Mouse (Mus musculus): ENCODE data around the gene Gm17622. TPM values are rescaled to one million over a fixed set of nuclear protein-coding genes. Genes with fewer than 3 reads are reported as not detected.

The Gm17622 gene
- not detected for total RNA-seq (2021)
- long read RNA-seq, experiment 1: 0 reads
- long read RNA-seq, experiment 2: 0 reads

GRCm38 (mm10) chr13:96490433-96490832 is at the start of gene Gm17622:
TSS of gene Gm17622 (plus strand) at chr13:96490733.
- DNase-seq (ENCODE audit: low spot score in 2 of 2): no peak

GRCm38 (mm10) chr13:96450205-96450856 is 40.2 kb upstream of the Gm17622 start:
- no peak for DNase-seq (ENCODE audit: low spot score in 2 of 2)

- DNase-seq (ENCODE audit: low spot score in 2 of 2): no peak
Measured at GRCm38 (mm10) chr13:96450869-96451268, 39.7 kb upstream of the Gm17622 start.

DNA sequence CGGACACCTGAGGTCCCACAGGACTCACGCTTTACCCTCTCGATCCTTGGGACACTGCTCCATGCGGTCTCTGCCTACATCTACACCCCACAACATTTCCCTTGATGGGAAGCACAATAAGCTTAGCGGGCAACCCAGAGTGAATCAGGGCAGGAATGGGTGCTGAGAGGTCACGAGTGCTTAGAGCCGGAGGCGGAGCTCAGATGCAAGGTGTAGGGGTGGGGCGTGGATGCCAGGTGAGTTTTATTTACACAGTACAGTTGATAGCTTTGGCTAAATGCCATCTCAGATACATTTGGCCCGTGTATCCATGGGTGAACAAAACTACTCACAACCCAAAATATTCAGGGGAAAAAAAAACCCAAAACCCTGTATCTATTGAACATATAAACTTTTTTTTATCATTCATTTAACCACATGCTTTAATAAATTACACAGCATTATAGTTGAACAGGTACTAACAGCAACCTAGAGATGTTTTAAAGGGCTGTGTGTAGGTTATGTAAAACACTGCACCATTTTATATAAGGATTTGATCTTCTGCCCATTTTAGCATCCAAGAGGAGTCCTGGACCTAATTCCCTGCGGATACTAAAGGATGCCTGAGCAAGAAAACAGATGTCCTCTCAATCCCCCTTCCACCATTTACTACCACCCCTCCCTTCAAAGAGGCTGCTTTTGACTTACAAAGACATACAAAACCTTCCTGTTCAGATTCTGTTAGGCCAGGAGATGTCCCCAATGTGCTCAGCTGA is 39.0 kb upstream of the Gm17622 start:
- no peak for DNase-seq (ENCODE audit: low spot score in 2 of 2)

GRCm38 (mm10) chr13:96452621-96453020 is 37.9 kb upstream of the Gm17622 start:
- DNase-seq (ENCODE audit: low spot score in 2 of 2): no peak

- DNase-seq (ENCODE audit: low spot score in 2 of 2): no peak
Measured at GRCm38 (mm10) chr13:96454288-96454687, 36.2 kb upstream of the Gm17622 start.

DNA sequence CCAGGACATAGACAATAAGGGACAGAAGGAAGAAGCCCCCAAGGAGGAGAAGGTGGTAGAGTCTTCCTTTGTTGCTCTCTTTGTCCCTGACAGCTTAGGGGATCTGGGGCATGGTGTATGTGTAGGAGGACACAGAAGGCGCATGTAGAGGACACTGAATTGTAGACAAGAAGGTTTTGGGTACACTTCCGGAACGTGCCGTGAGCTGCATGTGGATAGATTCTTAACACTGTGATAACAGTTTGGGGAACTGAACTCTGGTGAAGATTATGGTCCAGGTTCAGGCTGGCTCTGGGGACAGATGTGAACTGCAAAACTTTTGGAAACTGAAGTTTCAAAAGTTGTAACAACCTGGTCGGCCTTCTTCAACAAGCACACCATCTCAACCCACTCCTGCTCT is 33.0 kb upstream of the Gm17622 start:
- DNase-seq (ENCODE audit: low spot score in 2 of 2): no peak

- DNase-seq (ENCODE audit: low spot score in 2 of 2): no peak
Measured at GRCm38 (mm10) chr13:96458018-96458417, 32.5 kb upstream of the Gm17622 start.

GRCm38 (mm10) chr13:96458606-96459005 is 31.9 kb upstream of the Gm17622 start:
- no peak for DNase-seq (ENCODE audit: low spot score in 2 of 2)

GRCm38 (mm10) chr13:96462644-96463043 is 27.9 kb upstream of the Gm17622 start:
- no peak for DNase-seq (ENCODE audit: low spot score in 2 of 2)

- DNase-seq (ENCODE audit: low spot score in 2 of 2): no peak
Measured at GRCm38 (mm10) chr13:96465315-96465714, 25.2 kb upstream of the Gm17622 start.

GRCm38 (mm10) chr13:96468678-96469077 is 21.9 kb upstream of the Gm17622 start:
- DNase-seq (ENCODE audit: low spot score in 2 of 2): no peak

DNA sequence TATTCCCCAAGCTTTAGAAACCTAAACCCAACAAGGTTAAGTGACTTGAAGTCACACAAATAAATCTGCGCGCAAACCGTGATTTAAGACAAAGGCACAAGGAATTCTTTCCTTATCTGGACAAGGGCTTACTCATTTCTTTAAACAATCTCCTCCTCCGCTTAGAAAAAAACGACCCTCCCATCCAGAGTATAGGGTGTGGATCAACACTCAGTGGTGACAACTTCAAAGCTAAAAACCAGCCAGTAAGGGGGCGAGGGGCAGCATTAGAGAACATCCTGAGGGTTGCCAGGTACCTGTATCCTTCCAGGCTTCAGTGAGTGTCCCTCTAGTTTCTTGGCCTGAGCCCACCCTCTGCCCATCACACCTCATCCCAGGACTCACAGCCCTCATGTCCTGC is 20.0 kb upstream of the Gm17622 start:
- DNase-seq (ENCODE audit: low spot score in 2 of 2): no peak

- no peak for DNase-seq (ENCODE audit: low spot score in 2 of 2)
Measured at GRCm38 (mm10) chr13:96470957-96471356, 19.6 kb upstream of the Gm17622 start, which contains the start of gene Ankdd1b. TSS of gene Ankdd1b (minus strand) at chr13:96471198.

DNA sequence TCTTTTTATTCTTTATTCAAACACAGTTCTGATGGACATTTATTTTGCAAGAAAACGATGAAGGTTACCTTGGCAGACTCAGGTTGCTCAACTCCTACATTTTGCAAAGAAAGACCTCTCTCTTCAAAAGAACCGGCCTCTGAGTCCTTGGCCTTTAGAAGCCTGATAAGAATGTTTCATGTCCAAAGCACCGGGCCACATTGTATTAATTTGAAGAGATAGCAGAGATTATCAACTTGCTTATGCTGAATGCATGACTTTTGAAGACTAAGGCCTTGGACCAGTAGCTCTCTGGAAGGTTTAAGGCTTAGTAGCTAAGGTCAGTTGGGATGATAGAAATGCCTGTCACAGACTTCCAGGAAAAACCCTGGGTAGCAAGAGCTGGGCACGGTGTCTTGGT is 13.3 kb upstream of the Gm17622 start:
- DNase-seq (ENCODE audit: low spot score in 2 of 2): no peak

GRCm38 (mm10) chr13:96478991-96479390 is 11.5 kb upstream of the Gm17622 start:
- no peak for DNase-seq (ENCODE audit: low spot score in 2 of 2)

DNA sequence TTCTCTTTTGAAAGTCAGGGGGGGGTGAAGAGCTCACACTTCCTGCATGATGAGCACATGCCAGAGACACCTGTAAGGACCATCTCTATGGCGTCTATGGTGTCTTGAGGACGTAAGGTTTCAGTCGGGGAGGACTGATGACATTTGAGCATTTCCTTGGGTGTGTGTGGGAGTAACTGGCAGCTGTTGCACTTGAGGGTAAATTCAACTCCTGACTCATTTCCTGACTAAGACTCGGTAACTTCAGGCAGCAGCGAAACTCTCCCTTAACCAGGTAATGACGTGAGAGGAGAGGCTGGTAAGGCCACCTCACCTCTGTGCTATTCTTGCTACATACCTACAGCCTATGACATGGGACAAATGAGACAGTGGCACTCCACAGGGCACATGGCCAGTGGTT is 3.3 kb upstream of the Gm17622 start:
- no peak for DNase-seq (ENCODE audit: low spot score in 2 of 2)

- DNase-seq (ENCODE audit: low spot score in 2 of 2): no peak
Measured at GRCm38 (mm10) chr13:96487968-96488367, 2.6 kb upstream of the Gm17622 start.

DNA sequence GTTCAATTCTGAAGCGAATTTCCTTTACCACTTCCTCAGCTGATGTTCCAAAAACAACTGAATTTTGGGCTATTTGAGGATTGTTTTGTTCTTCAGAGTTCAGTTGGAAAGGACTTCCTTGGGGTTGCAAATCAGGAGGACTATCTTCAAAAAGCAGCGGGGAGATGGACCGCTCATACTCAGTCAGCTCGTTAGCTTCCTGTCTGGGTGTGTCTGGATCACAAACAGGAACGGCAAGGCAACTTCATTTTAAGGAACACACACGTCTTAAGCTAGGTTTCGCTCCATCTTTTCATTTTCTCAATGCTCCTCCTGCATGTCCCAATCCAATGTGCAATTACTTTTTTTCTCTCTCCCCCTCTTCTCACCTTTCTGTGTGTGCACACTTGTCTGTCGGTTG is 6.1 kb downstream of the Gm17622 start:
- DNase-seq (ENCODE audit: low spot score in 2 of 2): no peak

GRCm38 (mm10) chr13:96499891-96500290 is 9.4 kb downstream of the Gm17622 start:
- no peak for DNase-seq (ENCODE audit: low spot score in 2 of 2)

DNA sequence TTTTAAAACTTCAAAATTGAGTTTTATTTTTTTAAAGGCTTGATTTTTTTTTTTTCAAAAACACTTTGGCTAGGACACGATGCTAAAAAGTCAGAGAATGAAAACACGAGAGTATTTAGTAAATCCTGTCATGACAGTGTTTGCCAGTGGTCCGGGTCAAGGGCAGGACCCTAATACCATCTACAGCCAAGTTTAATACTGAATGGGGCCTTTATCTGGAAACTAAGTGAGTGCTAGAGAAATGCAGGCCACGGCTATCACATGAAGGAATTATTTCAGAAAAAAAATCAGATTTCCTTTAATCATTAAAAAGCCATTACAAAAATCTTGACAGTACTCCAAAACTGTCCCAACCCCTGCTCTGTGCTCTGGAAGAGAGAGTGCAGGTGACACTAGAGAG is 15.1 kb downstream of the Gm17622 start:
- no peak for DNase-seq (ENCODE audit: low spot score in 2 of 2)

GRCm38 (mm10) chr13:96506313-96506712 is 15.8 kb downstream of the Gm17622 start:
- DNase-seq (ENCODE audit: low spot score in 2 of 2): no peak

GRCm38 (mm10) chr13:96507541-96507940 is 17.0 kb downstream of the Gm17622 start:
- no peak for DNase-seq (ENCODE audit: low spot score in 2 of 2)
